Mouse (Mus musculus) layer of hippocampus, adult 2 months (tissue): ENCODE data around the gene Hdac7. TPM values are rescaled to one million over a fixed set of nuclear protein-coding genes. Genes with fewer than 3 reads are reported as not detected.

Experiments used
- DNase-seq, 2 experiments: peaks; one replicate each; pipeline ENCODE4 v3.0.0; 2022; ENCODE audit warnings: low spot score in 2 of 2
- H3K27ac ChIP-seq: fragments of 200-600 bp; 2 replicates; pipeline ENCODE4 v1.8.1; 2022
- H3K4me3 ChIP-seq: fragments of 200-600 bp; 2 replicates; pipeline ENCODE4 v1.8.1; 2022; ENCODE audit warnings: mild to moderate bottlenecking
- CTCF ChIP-seq: fragments of 200-600 bp; conservative IDR thresholded peaks from 2 replicates; pipeline ENCODE4 v1.8.1; 2022; ENCODE audit warnings: antibody characterized with exemption, mild to moderate bottlenecking, moderate library complexity
- total RNA-seq, 2 experiments: library from RNA; stranded (reverse); gene quantifications; 2 replicates each; pipeline ENCODE4 v1.2.3; 2021

Hdac7 gene
- total RNA-seq, 2 experiments from 2014 or later: 23.8 to 28.5 TPM

- Histone ChIP-seq H3K27ac (peak overlapping the region; percentile 11; the same call in 1 of the 2 replicates), H3K4me3 (peak overlapping the region; percentile 46)
- DNase-seq: peak; percentile 86 to 87
- TF ChIP-seq CTCF: peak; percentile 85
Measured at GRCm38 (mm10) chr15:97849116-97849911, 5.0 kb upstream of the Hdac7 start.

GRCm38 (mm10) chr15:97847866-97848265 lies 3.6 kb upstream of the Hdac7 start:
- DNase-seq: no peak
- TF ChIP-seq CTCF: no peak

GRCm38 (mm10) chr15:97847285-97847684 lies 3.0 kb upstream of the Hdac7 start:
- DNase-seq: no peak
- TF ChIP-seq CTCF: no peak
- no peak overlapping the region for H3K27ac ChIP-seq
- no peak overlapping the region for H3K4me3 ChIP-seq

More at GRCm38 (mm10) chr15:97847866-97848265, 3.6 kb upstream of the Hdac7 start:
- Histone ChIP-seq H3K27ac (no peak overlapping the region), H3K4me3 (no peak overlapping the region)

- no peak overlapping the region for H3K4me3 ChIP-seq
- TF ChIP-seq CTCF: no peak
- no peak overlapping the region for H3K27ac ChIP-seq
- DNase-seq: no peak
Measured at GRCm38 (mm10) chr15:97846121-97846882, 2.0 kb upstream of the Hdac7 start.

- no peak overlapping the region for H3K4me3 ChIP-seq
- H3K27ac ChIP-seq: no peak overlapping the region
- no peak for DNase-seq
- TF ChIP-seq CTCF: no peak
Measured at GRCm38 (mm10) chr15:97843247-97843651, 1.1 kb downstream of the Hdac7 start.

DNA sequence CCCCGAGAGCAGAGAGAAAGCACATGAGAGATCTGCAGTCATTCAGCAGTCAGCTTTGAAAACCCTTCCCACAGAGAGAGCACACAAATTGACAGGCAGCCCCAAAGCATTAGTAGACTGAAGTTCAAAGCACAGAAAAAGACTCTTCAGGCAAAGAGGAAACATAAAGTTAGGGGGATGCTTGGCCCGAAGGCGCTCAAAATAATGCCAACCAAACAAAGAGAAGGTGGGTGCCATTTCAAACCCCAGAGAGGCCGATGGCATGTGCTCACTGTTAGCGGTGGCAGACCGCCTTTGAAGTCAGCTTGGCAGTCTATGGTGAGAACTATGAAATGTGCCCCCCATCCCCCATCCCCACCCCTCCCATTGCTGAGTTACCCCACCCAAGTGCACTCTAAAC lies 2.2 kb downstream of the Hdac7 start:
- TF ChIP-seq CTCF: no peak

DNA sequence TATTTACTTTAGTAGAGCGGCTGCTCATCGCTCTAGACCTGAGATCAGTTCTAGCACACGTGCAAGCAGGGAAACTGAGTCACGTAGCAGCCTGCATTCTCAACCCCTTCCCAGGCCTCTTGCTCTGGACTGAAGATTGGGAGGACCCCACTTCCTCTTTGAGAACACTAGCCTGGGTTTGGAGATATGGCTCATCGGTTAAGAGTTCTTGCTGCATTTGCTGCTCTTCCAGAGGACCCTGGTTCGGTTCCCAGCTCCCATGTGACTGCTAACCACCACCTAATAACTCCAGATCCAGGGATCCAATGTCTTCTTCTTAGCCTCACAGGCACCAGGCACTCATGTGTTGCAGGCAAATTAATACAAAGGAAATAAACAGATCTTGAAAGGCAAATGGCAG lies 2.9 kb downstream of the Hdac7 start:
- no peak for DNase-seq
- Histone ChIP-seq H3K27ac (no peak overlapping the region), H3K4me3 (no peak overlapping the region)
- no peak for TF ChIP-seq CTCF

More for the DNA sequence above, 2.2 kb downstream of the Hdac7 start:
- H3K27ac ChIP-seq: no peak overlapping the region
- DNase-seq: no peak
- no peak overlapping the region for H3K4me3 ChIP-seq

DNA sequence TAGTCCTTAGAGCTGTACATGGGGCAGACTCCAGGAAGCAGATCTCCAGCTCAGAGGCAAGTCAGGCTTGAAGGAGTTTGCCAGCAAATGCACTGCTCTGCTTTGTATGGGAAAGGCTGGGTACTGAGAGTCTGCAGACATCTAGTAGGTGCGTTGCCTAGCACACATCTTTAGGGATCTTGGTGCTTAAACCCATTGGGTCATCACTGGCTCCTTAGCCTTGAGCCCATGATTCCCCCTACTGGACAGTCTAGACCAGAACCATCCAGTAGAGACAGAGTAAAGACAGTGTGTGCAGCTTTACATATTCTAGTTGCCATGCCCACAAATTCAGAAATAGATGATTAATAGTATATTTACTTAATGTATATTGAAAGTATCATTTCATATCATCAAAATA lies 3.5 kb downstream of the Hdac7 start:
- peak; percentile 70 for TF ChIP-seq CTCF
- no peak for DNase-seq
- H3K27ac ChIP-seq: no peak overlapping the region
- no peak overlapping the region for H3K4me3 ChIP-seq

DNA sequence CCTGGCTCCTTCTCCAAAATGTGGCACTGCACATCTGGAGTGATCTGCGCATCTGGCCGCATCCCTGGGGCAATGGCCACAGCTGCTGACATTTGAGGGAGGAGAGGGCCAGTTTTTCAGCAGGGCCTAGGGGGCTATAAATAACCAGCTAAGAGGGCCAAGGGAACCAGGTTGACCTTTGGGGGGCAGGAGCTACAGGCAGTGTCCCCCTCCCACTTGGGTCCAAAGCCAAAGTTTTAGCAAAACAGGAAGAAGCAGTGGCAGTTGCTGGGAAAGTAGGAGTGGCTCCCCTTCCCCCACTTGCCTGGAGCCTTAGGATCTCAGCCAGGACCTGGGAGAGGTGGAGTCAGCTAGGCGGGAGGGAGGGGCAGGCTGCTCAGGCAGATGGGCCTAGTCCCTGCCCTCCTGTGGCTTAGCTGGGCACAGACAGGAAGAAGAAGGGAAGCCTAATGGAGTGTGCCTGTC lies 4.3 kb downstream of the Hdac7 start:
- Histone ChIP-seq H3K27ac (no peak overlapping the region), H3K4me3 (no peak overlapping the region)
- no peak for DNase-seq
- TF ChIP-seq CTCF: no peak

DNA sequence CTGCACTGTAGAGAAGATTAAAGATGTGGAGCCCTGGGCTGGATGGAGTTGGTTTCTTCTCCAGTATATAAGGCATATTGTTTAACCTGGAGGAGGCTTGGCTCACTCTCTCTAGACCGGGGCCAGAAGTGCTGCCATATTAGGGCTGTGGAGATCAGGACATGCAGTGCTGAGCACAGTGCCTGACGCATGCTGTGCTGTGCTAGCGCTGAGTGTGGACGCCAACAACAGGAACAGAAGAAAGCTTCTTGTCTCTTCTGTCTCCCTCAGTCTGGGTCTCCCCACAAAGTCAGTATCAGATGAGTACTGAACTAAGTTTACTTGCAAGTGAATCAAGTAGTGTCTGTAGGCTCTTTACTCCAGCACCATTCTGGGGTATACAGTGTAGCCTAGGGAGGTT lies 4.8 kb downstream of the Hdac7 start:
- no peak for DNase-seq
- Histone ChIP-seq H3K4me3 (no peak overlapping the region), H3K27ac (no peak overlapping the region)
- no peak for TF ChIP-seq CTCF

DNA sequence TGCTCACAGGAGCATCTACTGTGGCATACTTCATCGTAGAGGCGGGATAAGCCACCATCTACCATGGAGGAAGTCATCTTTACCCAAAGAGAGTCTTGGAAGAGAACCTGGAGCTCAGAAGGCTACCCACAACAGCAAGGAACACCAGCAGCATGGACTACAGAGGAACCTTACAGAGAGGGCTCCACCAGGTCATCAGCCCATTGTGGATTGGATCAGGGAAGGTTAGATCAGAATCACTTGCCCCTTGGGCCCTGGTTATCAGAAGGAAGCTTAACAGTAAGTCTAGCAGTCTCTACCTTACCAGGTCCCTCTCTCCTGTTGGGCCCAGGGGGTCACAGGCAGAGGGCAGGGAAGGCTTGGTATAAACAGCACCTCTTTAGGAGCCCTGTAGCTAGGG lies 5.3 kb downstream of the Hdac7 start:
- H3K4me3 ChIP-seq: no peak overlapping the region
- H3K27ac ChIP-seq: no peak overlapping the region
- no peak for TF ChIP-seq CTCF
- no peak for DNase-seq

DNA sequence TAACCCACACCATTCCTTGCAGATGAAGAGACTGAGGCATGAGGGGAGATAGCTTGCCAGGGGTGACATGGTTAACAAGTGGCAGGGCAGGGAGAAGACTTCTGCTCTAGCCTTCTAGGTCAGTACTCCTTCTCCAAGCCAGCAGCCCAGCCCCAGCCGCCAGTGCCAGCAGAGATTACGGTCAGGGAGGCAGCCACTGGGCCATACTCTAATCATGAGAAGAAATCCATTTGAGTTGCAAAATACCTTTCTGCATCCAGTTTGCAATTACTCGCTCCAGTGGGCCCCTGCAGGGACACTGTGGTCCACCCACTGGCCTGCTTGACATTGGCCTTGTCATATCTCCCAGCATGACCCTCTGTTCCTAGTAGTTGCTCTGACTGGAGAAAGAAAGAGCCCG lies 5.9 kb downstream of the Hdac7 start:
- no peak for TF ChIP-seq CTCF
- Histone ChIP-seq H3K4me3 (no peak overlapping the region), H3K27ac (no peak overlapping the region)
- DNase-seq: no peak

GRCm38 (mm10) chr15:97837491-97838061 lies 6.7 kb downstream of the Hdac7 start:
- TF ChIP-seq CTCF: no peak
- no peak for DNase-seq
- Histone ChIP-seq H3K4me3 (no peak overlapping the region), H3K27ac (no peak overlapping the region)
